Mouse (Mus musculus) megakaryocyte, embryonic 14.5 days (primary cell): ENCODE measurements around the gene Cask.

Source experiments
- FLI1 ChIP-seq: IDR thresholded peaks from 2 replicates; pipeline ENCODE4 v1.6.1; 2012; ENCODE audit warnings: low read length, inconsistent platforms, mixed read lengths
- GATA1 ChIP-seq: IDR thresholded peaks from 3 replicates; pipeline ENCODE4 v1.6.1; 2012; ENCODE audit warnings: mixed read lengths, low read length, inconsistent platforms, borderline replicate concordance

- TF ChIP-seq GATA1 (no peak), FLI1 (no peak)
Observed at GRCm38 (mm10) chrX:13638894-13639293, 212.3 kb downstream of the Cask start.
